In the genomic region with DNA sequence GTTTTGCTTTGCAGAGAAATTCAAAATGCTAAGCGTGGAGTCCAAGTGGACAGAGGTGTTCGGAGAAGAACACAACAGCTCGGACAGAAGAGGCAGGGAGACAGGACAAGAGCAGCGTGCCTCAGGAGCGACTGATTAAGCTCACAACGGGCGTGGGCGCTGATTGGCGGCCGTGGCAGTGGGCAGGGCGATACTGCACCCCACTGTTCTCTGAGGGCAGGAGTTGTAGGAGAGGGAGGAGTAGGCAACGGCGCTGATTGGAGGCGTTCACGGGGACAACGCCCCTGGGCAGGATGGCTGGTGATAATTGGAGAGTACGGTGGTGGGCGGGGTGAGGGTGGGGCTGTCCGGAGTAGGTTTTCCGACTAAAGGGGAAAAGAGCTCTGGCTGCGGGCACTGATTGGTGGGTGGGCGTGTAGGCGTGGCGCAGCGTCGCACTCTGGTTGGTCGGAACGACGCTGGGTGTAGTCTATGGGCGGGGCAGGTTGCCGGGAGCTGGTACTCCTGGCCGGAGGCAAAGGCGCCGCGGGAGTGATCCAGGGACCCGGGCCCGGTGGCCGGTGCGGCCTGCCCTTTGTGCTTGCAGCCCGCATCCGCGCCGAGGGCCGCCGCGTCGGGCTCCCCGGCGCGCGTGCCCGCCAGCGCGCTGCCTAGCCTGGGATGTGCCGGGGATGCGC, we compare ENCODE assay signal across 8 mouse cellular contexts. TPM values are rescaled to one million over a fixed set of nuclear protein-coding genes. Genes with fewer than 3 reads are reported as not detected.
DNase-seq lines count a peak whose midpoint lies in the region; ATAC-seq and TF ChIP-seq lines count a peak whose summit lies in the region.

A gene (plus strand): TSS at position 489 of the 677 bp plus-strand sequence.

- H3K27ac ChIP-seq in ES-E14 (ENCODE audit: insufficient read depth, low read depth, low read length, poor library complexity, severe bottlenecking) = no peak within 1 kb of the TSS
- H3K27ac ChIP-seq in forebrain, embryonic 16.5 days (ENCODE audit: low read length) = peak within 1 kb of the TSS; percentile 88
- peak within 1 kb of the TSS; percentile 88 for H3K27ac ChIP-seq in layer of hippocampus, adult 2 months
- peak within 1 kb of the TSS; percentile 69 for H3K27ac ChIP-seq in lung, embryonic 14.5 days (ENCODE audit: low read depth)
- peak within 1 kb of the TSS; percentile 47 for H3K27ac ChIP-seq in olfactory bulb, adult 2 months (ENCODE audit: insufficient read depth, low read depth, low read length)
- H3K27ac ChIP-seq in thymus, adult 2 months (ENCODE audit: control insufficient read depth, insufficient read depth, low read length) = peak within 1 kb of the TSS; percentile 9; the same call in 1 of the 2 replicates

- WGBS in forebrain, embryonic 16.5 days = under 1% methylated on average over 56 of the region's 56 CpGs
- under 1% methylated on average over 56 of the region's 56 CpGs for WGBS in lung, embryonic 14.5 days
- under 1% methylated on average over 56 of the region's 56 CpGs for WGBS in olfactory bulb, adult 2 months
- under 1% methylated on average over 56 of the region's 56 CpGs for WGBS in thymus, adult 2 months

- no peaks in the 10 kb centered on the region for H3K9me3 ChIP-seq in ES-E14 (ENCODE audit: control insufficient read depth, insufficient read depth, low read depth, low read length)
- no peaks in the 10 kb centered on the region for H3K9me3 ChIP-seq in forebrain, embryonic 16.5 days (ENCODE audit: control insufficient read depth, low read length)
- H3K9me3 ChIP-seq in lung, embryonic 14.5 days (ENCODE audit: low read depth, low read length) = no peaks in the 10 kb centered on the region

- in situ Hi-C loops in ES-E14 (cut with MboI; ENCODE audit: low sequenced_read_pairs in 2 of 2, unreplicated experiment in 2 of 2) = no loop called here

- H3K36me3 ChIP-seq in ES-E14 (ENCODE audit: control insufficient read depth, insufficient read depth, low read length, poor library complexity, severe bottlenecking) = no peaks in the 10 kb centered on the region
- no peaks in the 10 kb centered on the region for H3K36me3 ChIP-seq in forebrain, embryonic 16.5 days (ENCODE audit: control insufficient read depth, insufficient read depth)
- no peaks in the 10 kb centered on the region for H3K36me3 ChIP-seq in lung, embryonic 14.5 days (ENCODE audit: insufficient read depth)
- H3K36me3 ChIP-seq in thymus, adult 2 months (ENCODE audit: control insufficient read depth, insufficient read depth, low read length) = no peaks in the 10 kb centered on the region

- peak; percentile 99 for DNase-seq in ES-E14 (ENCODE audit: low read depth, low spot score)
- peak; percentile 95 to 99 for DNase-seq in cerebellum, adult 18-20 months
- peak; percentile 94 for DNase-seq in heart, postnatal 36 days
- DNase-seq in layer of hippocampus, adult 2 months (ENCODE audit: low spot score in 2 of 2) = peak; percentile 92 to 99
- peak; percentile 98 for DNase-seq in lung, embryonic 14.5 days
- peak; percentile 96 for DNase-seq in thymus, adult 2 months

- H3K27me3 ChIP-seq in forebrain, embryonic 16.5 days (replicated peaks; ENCODE audit: control insufficient read depth, insufficient read depth, low read length) = no peaks in the 10 kb centered on the region
- no peaks in the 10 kb centered on the region for H3K27me3 ChIP-seq in lung, embryonic 14.5 days (ENCODE audit: insufficient read depth, low read length)
- H3K27me3 ChIP-seq in thymus, adult 2 months (ENCODE audit: control insufficient read depth, insufficient read depth, low read length) = no peaks in the 10 kb centered on the region

- peaks cover 0 to 4% of the 10 kb centered on the region in 2 experiments; a peak in 1 of 4 replicates for H3K4me1 ChIP-seq in ES-E14 (ENCODE audit: control insufficient read depth in 2 of 2, insufficient read depth in 2 of 2, low read length in 2 of 2, poor library complexity in 1 of 2)
- peaks cover 20% of the 10 kb centered on the region for H3K4me1 ChIP-seq in forebrain, embryonic 16.5 days (replicated peaks; ENCODE audit: control insufficient read depth, insufficient read depth, low read length)
- H3K4me1 ChIP-seq in lung, embryonic 14.5 days (ENCODE audit: insufficient read depth) = peaks cover 10% of the 10 kb centered on the region
- peaks cover 8% of the 10 kb centered on the region for H3K4me1 ChIP-seq in olfactory bulb, adult 2 months (ENCODE audit: control insufficient read depth, insufficient read depth, low read length)
- H3K4me1 ChIP-seq in thymus, adult 2 months (replicated peaks; ENCODE audit: control insufficient read depth, insufficient read depth, low read length) = peaks cover 12% of the 10 kb centered on the region

- peak within 1 kb of the TSS; percentile 77 to 94 for H3K4me3 ChIP-seq in ES-E14 (ENCODE audit: insufficient read depth in 1 of 2, low read depth in 1 of 2, low read length in 2 of 2, poor library complexity in 1 of 2, severe bottlenecking in 1 of 2)
- H3K4me3 ChIP-seq in forebrain, embryonic 16.5 days (replicated peaks; ENCODE audit: low read length) = peak within 1 kb of the TSS; percentile 84
- peak within 1 kb of the TSS; percentile 94 for H3K4me3 ChIP-seq in layer of hippocampus, adult 2 months
- peak within 1 kb of the TSS; percentile 78 for H3K4me3 ChIP-seq in lung, embryonic 14.5 days (ENCODE audit: low read depth, low read length)
- H3K4me3 ChIP-seq in olfactory bulb, adult 2 months (ENCODE audit: insufficient read depth, low read depth, low read length) = peak within 1 kb of the TSS; percentile 75
- peak within 1 kb of the TSS; percentile 64 for H3K4me3 ChIP-seq in thymus, adult 2 months (ENCODE audit: control insufficient read depth, insufficient read depth, low read length)

- peak within 1 kb of the TSS; percentile 93 for H3K4me2 ChIP-seq in forebrain, embryonic 16.5 days (ENCODE audit: low read length)
- peak within 1 kb of the TSS; percentile 86 for H3K4me2 ChIP-seq in lung, embryonic 14.5 days

- ATAC-seq in forebrain, embryonic 16.5 days = peak; percentile 99
- ATAC-seq in lung, embryonic 14.5 days (ENCODE audit: insufficient read depth) = peak; percentile 100

- TF ChIP-seq CTCF in layer of hippocampus, adult 2 months (conservative IDR thresholded peaks at IDR 0.05) = no peak
- TF ChIP-seq CTCF in lung, embryonic 14.5 days (IDR thresholded peaks at IDR 0.05; ENCODE audit: low read depth) = 0 out of 2 replicates have a peak, but pooled peaks have one; percentile 1
- no peak for TF ChIP-seq CTCF in olfactory bulb, adult 2 months (IDR thresholded peaks at IDR 0.05; ENCODE audit: insufficient read depth, low read depth, low read length)
- TF ChIP-seq CTCF in thymus, adult 2 months (IDR thresholded peaks at IDR 0.05; ENCODE audit: borderline replicate concordance, control insufficient read depth, extremely low read depth, insufficient read depth, low read length, poor library complexity) = 0 out of 2 replicates have a peak, but pooled peaks have one; percentile 8

- peak; percentile 49; the same call in 1 of the 2 replicates for TF ChIP-seq POLR2A in olfactory bulb, adult 2 months (IDR thresholded peaks at IDR 0.05; ENCODE audit: insufficient read depth, low read depth, low read length)
- TF ChIP-seq POLR2A in thymus, adult 2 months (IDR thresholded peaks at IDR 0.05; ENCODE audit: control insufficient read depth, extremely low read depth, insufficient read depth, low read length, poor library complexity) = peak; percentile 28; the same call in 1 of the 2 replicates

- intact Hi-C loops in heart, postnatal 36 days (cut with DNase I) = no loop called here

- H3K9ac ChIP-seq in ES-E14 (ENCODE audit: insufficient read depth, low read depth, low read length, poor library complexity, severe bottlenecking) = peak within 1 kb of the TSS; percentile 73
- peak within 1 kb of the TSS; percentile 81 for H3K9ac ChIP-seq in forebrain, embryonic 16.5 days (replicated peaks; ENCODE audit: low read depth, low read length)
- peak within 1 kb of the TSS; percentile 68 for H3K9ac ChIP-seq in lung, embryonic 14.5 days

TF ChIP-seq in ES-E14, 5 proteins besides CTCF, POLR2A, EP300 and RAD21:
- peak; percentile 11; the same call in 1 of the 2 replicates for TF ChIP-seq HCFC1 (IDR thresholded peaks at IDR 0.05; ENCODE audit: borderline replicate concordance, insufficient read depth, low read length)
- no peak for TF ChIP-seq ZNF384 (IDR thresholded peaks at IDR 0.05; ENCODE audit: low read depth, low read length)

RNA-seq across cellular contexts. Expression of the gene that starts here (rescaled TPM):
- total RNA-seq in ES-E14 (2012; rRNA removed) = 16.2 and 19.9 TPM in 2 replicates
- 23.8 and 24.0 TPM in 2 replicates for polyA plus RNA-seq in forebrain, embryonic 16.5 days (2015; fragmentation: Nextera tagmentation; extraction: Ambion mirVana)
- total RNA-seq in heart, postnatal 36 days (2021) = 10 to 100 TPM; 27.1 to 28.5 TPM
- total RNA-seq in layer of hippocampus, adult 2 months (2021) = 10 to 100 TPM; 34.4 to 34.6 TPM
- 15.1 and 16.9 TPM in 2 replicates for polyA plus RNA-seq in lung, embryonic 14.5 days (2014; fragmentation: Nextera tagmentation; extraction: Ambion mirVana)
- polyA plus RNA-seq in olfactory bulb, adult 2 months (2012; ENCODE audit: insufficient read depth, insufficient read length, low replicate concordance, missing spikeins) = not detected in 2 replicates
- polyA plus RNA-seq in thymus, adult 2 months (2012; rRNA removed) = 7.4 and 8.8 TPM in 2 replicates

Comparison
In these comparisons a context has a peak if more than half of its experiments do, and no peak if none do; other contexts are left out.
1. CTCF ChIP-seq: peak in lung, embryonic 14.5 days (single experiment) and thymus, adult 2 months (single experiment); none in layer of hippocampus, adult 2 months (single experiment) and olfactory bulb, adult 2 months (single experiment).
2. Peak in every context shown above with its lines, with median percentiles within 50 percentile points of each other: DNase-seq, H3K4me3 ChIP-seq and H3K9ac ChIP-seq.